Mouse (Mus musculus): ENCODE results near the gene Apom. TPM values are rescaled to one million over a fixed set of nuclear protein-coding genes. Genes with fewer than 3 reads are reported as not detected.

Apom gene
- polyA plus RNA-seq, 1 experiment, result not detected

DNA sequence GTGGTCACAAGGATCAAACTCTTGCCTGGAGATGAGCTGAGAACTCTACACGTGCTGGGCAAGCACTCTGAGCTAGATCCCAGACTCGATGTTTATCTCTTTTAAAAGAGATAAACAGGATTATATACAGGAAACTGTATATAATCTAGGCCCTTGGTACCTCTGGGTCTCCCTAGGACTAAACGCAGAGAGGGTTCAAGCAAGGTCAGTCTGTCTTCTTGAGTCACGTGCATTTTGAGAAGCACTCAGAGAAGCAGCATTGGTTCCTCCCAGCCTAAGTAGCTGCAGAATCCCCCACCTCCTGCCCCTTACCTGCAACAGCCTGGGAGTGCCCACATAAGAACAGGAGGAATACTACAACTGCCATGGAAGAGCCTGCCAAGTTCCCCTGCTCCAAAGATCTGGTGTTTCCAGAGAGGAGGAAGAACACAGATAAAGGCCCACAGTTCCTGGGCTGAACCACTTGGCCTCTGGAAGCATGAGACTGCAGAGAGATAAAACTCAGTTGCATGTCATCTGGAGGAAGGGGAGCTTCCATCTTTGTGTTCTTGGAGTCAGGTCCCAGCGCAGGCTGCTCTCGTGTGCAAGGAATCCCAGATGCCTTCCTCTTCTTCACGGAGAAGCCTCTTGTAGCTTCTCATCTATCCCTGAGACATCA lies 46.5 kb downstream of the Apom start, which contains the start of gene Ly6g6f:
TSS of gene Ly6g6f (minus strand) at position 403 of the 658 bp plus-strand sequence.
- H3K4me3 ChIP-seq (ENCODE audit: insufficient read depth, low read depth, low read length), result no peak within 1 kb of the TSS
- H3K27ac ChIP-seq (ENCODE audit: insufficient read depth, low read depth, low read length), result no peak within 1 kb of the TSS
- TF ChIP-seq POLR2A (IDR thresholded peaks at IDR 0.05; ENCODE audit: insufficient read depth, low read depth, low read length) (no peak), CTCF (IDR thresholded peaks at IDR 0.05; ENCODE audit: insufficient read depth, low read depth, low read length) (no peak)
- WGBS, result 81% methylated on average over 7 of the region's 7 CpGs
- peaks cover 4% of the 10 kb centered on the region for H3K4me1 ChIP-seq (ENCODE audit: control insufficient read depth, insufficient read depth, low read length)

DNA sequence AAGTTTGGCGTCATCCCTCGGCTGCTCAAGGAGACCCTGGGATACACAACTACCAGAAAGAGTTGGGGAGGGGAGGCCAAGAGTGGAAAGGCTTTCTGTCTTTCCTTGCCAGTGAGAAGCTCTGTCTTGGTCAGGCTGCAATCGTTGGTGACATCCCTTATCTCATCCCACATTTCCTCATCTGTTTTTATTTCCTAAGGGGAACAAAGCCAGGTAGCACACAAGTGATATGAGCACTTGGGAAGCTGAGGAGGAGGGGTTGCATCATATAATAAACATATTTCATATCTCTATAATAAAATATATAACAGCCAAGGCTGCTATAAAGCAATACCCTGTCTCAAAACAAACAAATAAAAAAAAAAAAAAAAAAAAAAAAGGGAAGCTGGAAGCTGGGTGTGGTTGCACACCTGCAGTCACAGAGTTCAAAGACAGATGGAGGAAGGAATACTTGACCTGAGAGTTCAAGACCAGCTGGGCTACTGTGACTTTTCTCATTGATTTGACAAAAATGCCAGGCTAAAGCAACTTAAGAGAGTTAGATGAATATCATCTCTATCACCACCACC lies 47.8 kb downstream of the Apom start:
- H3K4me3 ChIP-seq (ENCODE audit: insufficient read depth, low read depth, low read length), result no peak overlapping the region
- 80% methylated on average over 3 of the region's 3 CpGs for WGBS
- no peak overlapping the region for H3K27ac ChIP-seq (ENCODE audit: insufficient read depth, low read depth, low read length)
- TF ChIP-seq POLR2A (IDR thresholded peaks at IDR 0.05; ENCODE audit: insufficient read depth, low read depth, low read length) (no peak), CTCF (IDR thresholded peaks at IDR 0.05; ENCODE audit: insufficient read depth, low read depth, low read length) (no peak)
- H3K4me1 ChIP-seq (ENCODE audit: control insufficient read depth, insufficient read depth, low read length), result no peaks in the 10 kb centered on the region

DNA sequence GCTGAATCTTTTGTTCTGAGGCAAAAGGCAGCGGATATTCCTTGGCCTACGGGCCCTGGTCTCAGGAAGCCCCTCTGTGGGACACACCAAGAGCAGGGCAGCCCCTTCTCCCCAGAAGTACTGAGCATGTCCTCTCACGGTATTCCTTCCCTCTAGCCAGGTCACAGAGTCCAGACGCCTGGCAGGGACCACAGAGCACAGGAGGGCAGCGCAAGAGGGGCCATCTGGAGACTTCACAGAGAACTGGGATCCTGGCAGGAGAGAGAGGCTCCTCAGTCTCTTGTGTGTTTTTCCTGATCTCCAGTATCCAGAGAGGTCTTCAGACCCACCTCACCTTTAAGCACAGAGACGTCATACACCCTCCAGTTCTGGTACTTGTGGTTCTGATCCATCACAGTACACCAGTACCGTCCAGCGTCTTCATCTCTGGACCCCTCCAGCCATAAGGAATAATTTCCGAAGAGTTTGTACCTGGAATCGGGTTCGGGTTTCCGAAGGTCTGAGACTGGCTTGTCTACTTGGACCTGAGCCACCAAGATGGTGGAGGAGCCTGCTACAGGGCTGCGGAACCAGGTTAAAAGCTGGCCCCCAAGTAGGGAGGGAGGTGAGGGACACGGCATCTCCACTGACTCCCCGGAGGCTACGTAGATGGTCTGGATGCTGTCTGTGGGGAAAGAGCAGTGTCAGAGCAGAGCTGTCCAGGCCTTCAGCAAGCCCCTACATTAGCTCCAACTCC lies 48.8 kb downstream of the Apom start:
- peaks cover 2% of the 10 kb centered on the region; the same call in 1 of the 2 replicates for H3K4me1 ChIP-seq (ENCODE audit: control insufficient read depth, insufficient read depth, low read length)
- no peak overlapping the region for H3K27ac ChIP-seq (ENCODE audit: insufficient read depth, low read depth, low read length)
- no peak overlapping the region for H3K4me3 ChIP-seq (ENCODE audit: insufficient read depth, low read depth, low read length)
- 88% methylated on average over 16 of the region's 16 CpGs for WGBS
- TF ChIP-seq POLR2A (IDR thresholded peaks at IDR 0.05; ENCODE audit: insufficient read depth, low read depth, low read length) (no peak), CTCF (IDR thresholded peaks at IDR 0.05; ENCODE audit: insufficient read depth, low read depth, low read length) (no peak)

DNA sequence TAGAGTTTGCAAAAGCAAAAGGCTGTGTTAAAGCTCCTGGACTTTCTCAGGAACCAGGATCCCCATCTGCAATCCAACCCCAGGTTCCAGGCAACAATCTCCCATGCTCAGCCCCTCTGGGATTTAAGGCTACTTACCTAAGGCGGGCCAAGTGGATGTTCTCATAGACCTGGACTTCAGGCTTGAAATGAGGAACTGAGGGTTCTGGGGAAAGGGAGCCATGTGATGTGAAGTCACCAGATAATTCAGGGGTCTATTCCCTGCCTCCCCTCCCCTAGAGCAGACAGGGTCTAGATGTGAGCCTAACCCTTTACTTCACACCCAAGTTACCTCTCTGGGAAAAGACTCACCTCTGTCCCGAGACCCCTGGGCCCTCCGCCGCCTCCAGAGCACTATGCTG lies 51.1 kb downstream of the Apom start:
- no peak for TF ChIP-seq CTCF (IDR thresholded peaks at IDR 0.05; ENCODE audit: insufficient read depth, low read depth, low read length)
- no peak for TF ChIP-seq POLR2A (IDR thresholded peaks at IDR 0.05; ENCODE audit: insufficient read depth, low read depth, low read length)
- Histone ChIP-seq H3K4me3 (ENCODE audit: insufficient read depth, low read depth, low read length) (no peak overlapping the region), H3K4me1 (ENCODE audit: control insufficient read depth, insufficient read depth, low read length) (peaks cover 10% of the 10 kb centered on the region; the same call in 1 of the 2 replicates), H3K27ac (ENCODE audit: insufficient read depth, low read depth, low read length) (no peak overlapping the region)
- 77% methylated on average over 4 of the region's 4 CpGs for WGBS

DNA sequence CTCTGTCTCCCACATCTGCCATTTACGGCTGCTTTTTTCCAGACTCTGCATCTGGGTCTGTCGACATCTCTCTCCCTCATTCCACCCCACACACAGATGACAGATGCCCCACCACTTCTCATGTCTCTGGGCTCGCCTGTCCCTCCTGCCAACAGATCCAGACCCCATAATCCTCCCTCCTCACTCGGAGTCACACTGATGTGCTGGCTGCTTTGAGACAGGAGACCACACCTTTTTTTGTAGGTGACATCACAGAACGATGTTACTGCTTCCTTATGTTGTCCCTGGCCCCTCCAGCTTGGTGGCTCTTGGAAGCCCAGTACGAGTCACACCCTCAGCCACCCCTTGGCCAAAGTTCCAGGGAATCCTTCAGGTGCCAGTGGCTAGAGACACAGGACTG lies 51.6 kb downstream of the Apom start:
- no peak for TF ChIP-seq POLR2A (IDR thresholded peaks at IDR 0.05; ENCODE audit: insufficient read depth, low read depth, low read length)
- no peak for TF ChIP-seq CTCF (IDR thresholded peaks at IDR 0.05; ENCODE audit: insufficient read depth, low read depth, low read length)
- H3K4me3 ChIP-seq (ENCODE audit: insufficient read depth, low read depth, low read length), result no peak overlapping the region
- no peak overlapping the region for H3K27ac ChIP-seq (ENCODE audit: insufficient read depth, low read depth, low read length)
- whole genome bisulfite sequencing, result 61% methylated on average over 6 of the region's 6 CpGs
- peaks cover 10% of the 10 kb centered on the region; the same call in 1 of the 2 replicates for H3K4me1 ChIP-seq (ENCODE audit: control insufficient read depth, insufficient read depth, low read length)

DNA sequence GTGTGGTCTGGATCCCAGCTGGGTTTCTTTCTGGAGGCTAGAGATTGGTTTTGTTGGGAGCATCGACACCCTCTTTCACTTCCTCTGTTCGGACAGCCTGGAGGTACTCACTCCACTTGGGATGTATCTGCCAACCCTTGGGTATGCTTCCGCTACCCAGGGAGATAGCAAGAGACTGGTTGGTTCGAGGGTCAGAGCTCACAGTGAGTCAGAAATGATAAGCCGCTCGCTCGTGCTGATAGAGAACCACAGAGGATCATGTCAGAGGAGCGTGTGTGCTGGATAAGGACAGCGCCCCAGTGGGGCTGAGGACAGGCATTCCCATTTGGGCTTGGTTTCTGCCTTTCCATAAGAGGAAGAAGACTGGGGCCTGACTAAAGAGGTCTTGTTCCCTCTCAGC lies 52.1 kb downstream of the Apom start:
- H3K4me1 ChIP-seq (ENCODE audit: control insufficient read depth, insufficient read depth, low read length), result peaks cover 10% of the 10 kb centered on the region; the same call in 1 of the 2 replicates
- H3K27ac ChIP-seq (ENCODE audit: insufficient read depth, low read depth, low read length), result no peak overlapping the region
- 63% methylated on average over 9 of the region's 9 CpGs for WGBS
- TF ChIP-seq POLR2A (IDR thresholded peaks at IDR 0.05; ENCODE audit: insufficient read depth, low read depth, low read length) (no peak), CTCF (IDR thresholded peaks at IDR 0.05; ENCODE audit: insufficient read depth, low read depth, low read length) (no peak)
- no peak overlapping the region for H3K4me3 ChIP-seq (ENCODE audit: insufficient read depth, low read depth, low read length)

Other genes starting within 250 kb of the Apom start
- not detected in 2 replicates for gene C2, start 233.8 kb downstream of the Apom start, polyA plus RNA-seq (2012; ENCODE audit: insufficient read depth, insufficient read length, low replicate concordance, missing spikeins)
- 130 TPM in 1 of 2 replicates, not detected in the other for gene Ehmt2, start 233.6 kb downstream of the Apom start, polyA plus RNA-seq (2012; ENCODE audit: insufficient read depth, insufficient read length, low replicate concordance, missing spikeins)
- not detected in 2 replicates for gene Slc44a4, start 217.6 kb downstream of the Apom start, polyA plus RNA-seq (2012; ENCODE audit: insufficient read depth, insufficient read length, low replicate concordance, missing spikeins)
- not detected in 2 replicates for gene Neu1, start 200.8 kb downstream of the Apom start, polyA plus RNA-seq (2012; ENCODE audit: insufficient read depth, insufficient read length, low replicate concordance, missing spikeins)
- not detected in 2 replicates for gene Hspa1b, start 172.8 kb downstream of the Apom start, polyA plus RNA-seq (2012; ENCODE audit: insufficient read depth, insufficient read length, low replicate concordance, missing spikeins)
- gene Gm20481, start 162.1 kb downstream of the Apom start, polyA plus RNA-seq (2012; ENCODE audit: insufficient read depth, insufficient read length, low replicate concordance, missing spikeins), result not detected in 2 replicates
- not detected in 2 replicates for gene Hspa1a, start 159.9 kb downstream of the Apom start, polyA plus RNA-seq (2012; ENCODE audit: insufficient read depth, insufficient read length, low replicate concordance, missing spikeins)
- gene Hspa1l, start 159.3 kb downstream of the Apom start, polyA plus RNA-seq (2012; ENCODE audit: insufficient read depth, insufficient read length, low replicate concordance, missing spikeins), result not detected in 2 replicates
- not detected in 2 replicates for gene Lsm2, start 150.2 kb downstream of the Apom start, polyA plus RNA-seq (2012; ENCODE audit: insufficient read depth, insufficient read length, low replicate concordance, missing spikeins)
- not detected in 2 replicates for gene Vars, start 131.1 kb downstream of the Apom start, polyA plus RNA-seq (2012; ENCODE audit: insufficient read depth, insufficient read length, low replicate concordance, missing spikeins)
- gene Vwa7, start 115.5 kb downstream of the Apom start, polyA plus RNA-seq (2012; ENCODE audit: insufficient read depth, insufficient read length, low replicate concordance, missing spikeins), result not detected in 2 replicates
- gene Sapcd1, start 104.0 kb downstream of the Apom start, polyA plus RNA-seq (2012; ENCODE audit: insufficient read depth, insufficient read length, low replicate concordance, missing spikeins), result not detected in 2 replicates
- not detected in 2 replicates for gene Msh5, start 85.3 kb downstream of the Apom start, polyA plus RNA-seq (2012; ENCODE audit: insufficient read depth, insufficient read length, low replicate concordance, missing spikeins)
- not detected in 2 replicates for gene Clic1, start 82.1 kb downstream of the Apom start, polyA plus RNA-seq (2012; ENCODE audit: insufficient read depth, insufficient read length, low replicate concordance, missing spikeins)
- not detected in 2 replicates for gene Ddah2, start 73.0 kb downstream of the Apom start, polyA plus RNA-seq (2012; ENCODE audit: insufficient read depth, insufficient read length, low replicate concordance, missing spikeins)
- not detected in 2 replicates for gene Ly6g6c, start 66.7 kb downstream of the Apom start, polyA plus RNA-seq (2012; ENCODE audit: insufficient read depth, insufficient read length, low replicate concordance, missing spikeins)
- not detected in 2 replicates for gene Mpig6b, start 65.9 kb downstream of the Apom start, polyA plus RNA-seq (2012; ENCODE audit: insufficient read depth, insufficient read length, low replicate concordance, missing spikeins)
- not detected in 2 replicates for gene Ly6g6e, start 55.1 kb downstream of the Apom start, polyA plus RNA-seq (2012; ENCODE audit: insufficient read depth, insufficient read length, low replicate concordance, missing spikeins)
- not detected in 2 replicates for gene Ly6g6d, start 54.0 kb downstream of the Apom start, polyA plus RNA-seq (2012; ENCODE audit: insufficient read depth, insufficient read length, low replicate concordance, missing spikeins)
- gene Ly6g6f, start 46.4 kb downstream of the Apom start, polyA plus RNA-seq (2012; ENCODE audit: insufficient read depth, insufficient read length, low replicate concordance, missing spikeins), result not detected in 2 replicates
- not detected in 2 replicates for gene Abhd16a, start 42.8 kb downstream of the Apom start, polyA plus RNA-seq (2012; ENCODE audit: insufficient read depth, insufficient read length, low replicate concordance, missing spikeins)
- gene Ly6g5c, start 23.8 kb downstream of the Apom start, polyA plus RNA-seq (2012; ENCODE audit: insufficient read depth, insufficient read length, low replicate concordance, missing spikeins), result not detected in 2 replicates
- gene Ly6g5b, start 16.6 kb downstream of the Apom start, polyA plus RNA-seq (2012; ENCODE audit: insufficient read depth, insufficient read length, low replicate concordance, missing spikeins), result not detected in 2 replicates
- not detected in 2 replicates for gene Gpank1, start 10.6 kb downstream of the Apom start, polyA plus RNA-seq (2012; ENCODE audit: insufficient read depth, insufficient read length, low replicate concordance, missing spikeins)
- gene Csnk2b, start 10.0 kb downstream of the Apom start, polyA plus RNA-seq (2012; ENCODE audit: insufficient read depth, insufficient read length, low replicate concordance, missing spikeins), result not detected in 2 replicates
- gene D17H6S53E, start 5.7 kb downstream of the Apom start, polyA plus RNA-seq (2012; ENCODE audit: insufficient read depth, insufficient read length, low replicate concordance, missing spikeins), result not detected in 2 replicates
- 684 TPM in 1 of 2 replicates, not detected in the other for gene Bag6, start 3.1 kb upstream of the Apom start, polyA plus RNA-seq (2012; ENCODE audit: insufficient read depth, insufficient read length, low replicate concordance, missing spikeins)
- gene Prrc2a, start 32.8 kb upstream of the Apom start, polyA plus RNA-seq (2012; ENCODE audit: insufficient read depth, insufficient read length, low replicate concordance, missing spikeins), result 146 and 391 TPM in 2 replicates
- gene Aif1, start 44.0 kb upstream of the Apom start, polyA plus RNA-seq (2012; ENCODE audit: insufficient read depth, insufficient read length, low replicate concordance, missing spikeins), result not detected in 2 replicates
- gene Lst1, start 56.4 kb upstream of the Apom start, polyA plus RNA-seq (2012; ENCODE audit: insufficient read depth, insufficient read length, low replicate concordance, missing spikeins), result not detected in 2 replicates
- not detected in 2 replicates for gene Ltb, start 62.4 kb upstream of the Apom start, polyA plus RNA-seq (2012; ENCODE audit: insufficient read depth, insufficient read length, low replicate concordance, missing spikeins)
- not detected in 2 replicates for gene Tnf, start 70.0 kb upstream of the Apom start, polyA plus RNA-seq (2012; ENCODE audit: insufficient read depth, insufficient read length, low replicate concordance, missing spikeins)
- gene Lta, start 73.3 kb upstream of the Apom start, polyA plus RNA-seq (2012; ENCODE audit: insufficient read depth, insufficient read length, low replicate concordance, missing spikeins), result not detected in 2 replicates
- gene Gm16181, start 88.8 kb upstream of the Apom start, polyA plus RNA-seq (2012; ENCODE audit: insufficient read depth, insufficient read length, low replicate concordance, missing spikeins), result not detected in 2 replicates
- not detected in 2 replicates for gene Atp6v1g2, start 101.6 kb upstream of the Apom start, polyA plus RNA-seq (2012; ENCODE audit: insufficient read depth, insufficient read length, low replicate concordance, missing spikeins)
- gene Nfkbil1, start 103.7 kb upstream of the Apom start, polyA plus RNA-seq (2012; ENCODE audit: insufficient read depth, insufficient read length, low replicate concordance, missing spikeins), result not detected in 2 replicates
- 290 and 359 TPM in 2 replicates for gene Ddx39b, start 109.7 kb upstream of the Apom start, polyA plus RNA-seq (2012; ENCODE audit: insufficient read depth, insufficient read length, low replicate concordance, missing spikeins)
- gene H2-D1, start 130.7 kb upstream of the Apom start, polyA plus RNA-seq (2012; ENCODE audit: insufficient read depth, insufficient read length, low replicate concordance, missing spikeins), result 345 and 592 TPM in 2 replicates
- gene H2-Q1, start 188.4 kb upstream of the Apom start, polyA plus RNA-seq (2012; ENCODE audit: insufficient read depth, insufficient read length, low replicate concordance, missing spikeins), result not detected in 2 replicates
- gene H2-Q2, start 210.2 kb upstream of the Apom start, polyA plus RNA-seq (2012; ENCODE audit: insufficient read depth, insufficient read length, low replicate concordance, missing spikeins), result not detected in 2 replicates
- gene H2-Q4, start 247.6 kb upstream of the Apom start, polyA plus RNA-seq (2012; ENCODE audit: insufficient read depth, insufficient read length, low replicate concordance, missing spikeins), result not detected in 2 replicates

All from olfactory bulb, adult 2 months (tissue).